Mouse (Mus musculus) layer of hippocampus, postnatal 10 days (tissue): Measurements from ENCODE around the gene Irak3. TPM values are rescaled to one million over a fixed set of nuclear protein-coding genes. Genes with fewer than 3 reads are reported as not detected.
"Not testable (repeated sequence)": the region's sequence is repeated elsewhere in the genome, so short reads cannot be mapped to it uniquely, and the experiment has no call there.

Experiments
- DNase-seq, 2 experiments: peaks; one replicate each; pipeline ENCODE4 v3.0.0; 2021; ENCODE audit warnings: low spot score in 2 of 2
- long read RNA-seq: library from polyadenylated mRNA; stranded (forward); transcript quantifications from one replicate; pipeline ENCODE4 v2.0.0, GENCODE M21; 2023
- total RNA-seq, 2 experiments: library from RNA; stranded (reverse); gene quantifications; 2 replicates each; pipeline ENCODE4 v1.2.3; 2021

The Irak3 gene
- total RNA-seq, result under 1 TPM; 0.22 to 0.64 TPM
- long read RNA-seq, partial matches to known transcripts, result 0 of 1 reads
- long read RNA-seq, other reads (novel, unspliced or antisense), result 0 of 1 reads

GRCm38 (mm10) chr10:120201961-120202402 is at the start of gene Irak3:
Gene Irak3, minus strand, starts transcription at chr10:120202130.
- DNase-seq, result peak; percentile 86 to 87

- DNase-seq, result no peak
These were observed 49.2 kb upstream of the Irak3 start for GRCm38 (mm10) chr10:120250911-120251683.

- peak; percentile 36 to 59 for DNase-seq
These were observed 45.2 kb upstream of the Irak3 start for GRCm38 (mm10) chr10:120246994-120247750.

GRCm38 (mm10) chr10:120245681-120246080 is 43.8 kb upstream of the Irak3 start:
- DNase-seq, result no peak

- no peak for DNase-seq
These were observed 40.5 kb upstream of the Irak3 start for GRCm38 (mm10) chr10:120242421-120242820.

GRCm38 (mm10) chr10:120239476-120239875 is 37.5 kb upstream of the Irak3 start:
- no peak for DNase-seq

- no peak for DNase-seq
These were observed 36.3 kb upstream of the Irak3 start for GRCm38 (mm10) chr10:120238241-120238640.

- no peak for DNase-seq
These were observed 34.9 kb upstream of the Irak3 start for GRCm38 (mm10) chr10:120236855-120237254.

- DNase-seq, result peak; percentile 72 to 77
These were observed 31.9 kb upstream of the Irak3 start for GRCm38 (mm10) chr10:120233655-120234367.

GRCm38 (mm10) chr10:120231718-120232117 is 29.8 kb upstream of the Irak3 start:
- DNase-seq, result peak; percentile 62 to 66

- peak; percentile 75 to 86 for DNase-seq
These were observed 25.1 kb upstream of the Irak3 start, which contains the start of gene Llph for GRCm38 (mm10) chr10:120226871-120227661. Gene Llph, plus strand, starts transcription at chr10:120227070.

GRCm38 (mm10) chr10:120220776-120221175 is 18.8 kb upstream of the Irak3 start:
- no peak for DNase-seq

- no peak for DNase-seq
These were observed 17.8 kb upstream of the Irak3 start for GRCm38 (mm10) chr10:120219578-120220359.

GRCm38 (mm10) chr10:120218996-120219395 is 17.1 kb upstream of the Irak3 start:
- no peak for DNase-seq

GRCm38 (mm10) chr10:120217099-120217498 is 15.2 kb upstream of the Irak3 start:
- DNase-seq, result not testable (repeated sequence)

GRCm38 (mm10) chr10:120210096-120210495 is 8.2 kb upstream of the Irak3 start:
- no peak for DNase-seq

- no peak for DNase-seq
These were observed 7.6 kb upstream of the Irak3 start for GRCm38 (mm10) chr10:120209539-120209925.

- peak; percentile 89 to 91 for DNase-seq
These were observed 6.9 kb upstream of the Irak3 start for GRCm38 (mm10) chr10:120208575-120209538.

- DNase-seq, result no peak
These were observed 6.1 kb upstream of the Irak3 start for GRCm38 (mm10) chr10:120208015-120208414.
